Mouse (Mus musculus) heart, embryonic 16.5 days (tissue): ENCODE results near the gene Samhd1. TPM values are rescaled to one million over a fixed set of nuclear protein-coding genes. Genes with fewer than 3 reads are reported as not detected.

Source experiments
- ATAC-seq: fragments of 200-750 bp; cut with Nextera tagmentation; replicated peaks from 2 replicates; pipeline ENCODE4 v1.8.0; 2017; ENCODE audit warnings: moderate number of reproducible peaks; ENCODE audit not compliant: insufficient read depth, low FRiP score; ENCODE audit errors: extremely low read depth
- H3K27ac ChIP-seq: fragments of 300-500 bp; sonication (generic); 2 replicates; pipeline ENCODE4 v1.5.1; 2014; ENCODE audit warnings: mild to moderate bottlenecking, low read length, control low read depth, moderate library complexity
- H3K27me3 ChIP-seq: fragments of 300-500 bp; sonication (generic); 2 replicates; pipeline ENCODE4 v1.6.1; 2014; ENCODE audit warnings: low read length, mixed read lengths; ENCODE audit not compliant: control insufficient read depth, insufficient read depth
- H3K36me3 ChIP-seq: fragments of 300-500 bp; sonication (generic); 2 replicates; pipeline ENCODE4 v1.6.1; 2014; ENCODE audit not compliant: control insufficient read depth, insufficient read depth
- H3K4me1 ChIP-seq: fragments of 300-500 bp; sonication (generic); 2 replicates; pipeline ENCODE4 v1.6.1; 2014; ENCODE audit warnings: low read length, mixed read lengths; ENCODE audit not compliant: control insufficient read depth, insufficient read depth
- H3K4me2 ChIP-seq: fragments of 300-500 bp; sonication (generic); 2 replicates; pipeline ENCODE4 v1.6.1; 2014; ENCODE audit warnings: low read depth, mild to moderate bottlenecking, control low read depth, low read length
- H3K4me3 ChIP-seq: fragments of 300-500 bp; sonication (generic); 2 replicates; pipeline ENCODE4 v1.5.1; 2014; ENCODE audit warnings: mild to moderate bottlenecking, control low read depth, low read length
- H3K9ac ChIP-seq: fragments of 300-500 bp; sonication (generic); 2 replicates; pipeline ENCODE4 v1.6.1; 2014; ENCODE audit warnings: low read length, control low read depth
- H3K9me3 ChIP-seq: fragments of 300-500 bp; sonication (generic); replicated peaks from 2 replicates; pipeline ENCODE4 v1.6.1; 2016; ENCODE audit warnings: low read length; ENCODE audit not compliant: control insufficient read depth
- WGBS: fragments of 180-500 bp; shearing (Covaris S2); extraction: QIAGEN DNeasy Blood & Tissue Kit; methylation state at CpG from one replicate; pipeline ENCODE4 v1.1.7; 2014; 5-methylcytosine and 5-hydroxymethylcytosine counted together
- polyA plus RNA-seq: library from polyadenylated mRNA; unstranded; fragments of >200 nt; fragmentation: Nextera tagmentation; extraction: Ambion mirVana; gene quantifications from 2 replicates; pipeline ENCODE4 v1.2.1, GENCODE M21; 2015

Gene Samhd1
- polyA plus RNA-seq, 1 experiment from 2014 or later = 17.0 TPM

DNA sequence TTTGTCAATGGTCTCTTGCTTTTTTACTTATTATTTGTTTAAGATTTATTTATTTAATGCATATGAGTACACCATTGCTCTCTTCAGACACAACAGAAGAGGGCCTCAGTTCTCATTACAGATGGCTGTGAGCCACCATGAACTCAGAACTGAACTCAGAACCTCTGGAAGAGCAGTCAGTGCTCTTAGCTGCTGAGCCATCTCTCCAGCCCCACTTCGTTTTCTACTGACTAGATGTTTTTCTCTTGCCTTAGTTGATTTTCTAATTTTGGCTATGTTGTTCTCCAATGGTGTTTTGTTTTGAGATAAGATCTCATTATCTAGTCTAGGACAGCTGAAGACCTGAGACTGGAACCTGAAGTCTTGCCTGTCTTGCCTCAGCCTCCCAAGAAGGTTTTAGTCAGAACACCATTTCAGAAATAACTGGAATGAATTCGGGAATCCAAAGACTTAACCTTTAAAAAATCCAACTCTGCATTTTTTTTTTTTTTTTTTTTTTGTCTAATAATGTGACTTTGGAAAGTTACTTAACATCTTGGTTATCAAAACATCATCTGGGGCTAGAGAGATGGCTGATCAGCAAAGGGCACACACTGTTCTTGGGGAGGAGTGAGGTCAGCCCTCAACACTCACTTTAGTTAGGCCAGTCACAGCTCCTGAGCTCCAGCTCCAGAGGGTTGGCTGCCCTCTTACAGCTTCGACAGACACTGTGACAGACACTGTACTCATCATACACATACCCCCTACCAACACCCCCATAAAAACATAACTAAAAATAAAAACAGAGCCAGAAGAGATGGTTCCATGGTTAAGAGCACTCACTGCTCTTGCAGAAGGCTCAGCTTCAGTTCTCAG lies 2.2 kb downstream of the Samhd1 start:
- H3K27ac ChIP-seq = no peak overlapping the region
- no peak overlapping the region for H3K4me2 ChIP-seq
- H3K4me3 ChIP-seq = no peak overlapping the region
- no peaks in the 10 kb centered on the region for H3K36me3 ChIP-seq
- H3K9ac ChIP-seq = no peak overlapping the region
- WGBS = 72% methylated on average over 3 of the region's 3 CpGs
- H3K9me3 ChIP-seq = no peaks in the 10 kb centered on the region
- peaks cover 12% of the 10 kb centered on the region for H3K4me1 ChIP-seq
- no peak for ATAC-seq
- no peaks in the 10 kb centered on the region for H3K27me3 ChIP-seq

DNA sequence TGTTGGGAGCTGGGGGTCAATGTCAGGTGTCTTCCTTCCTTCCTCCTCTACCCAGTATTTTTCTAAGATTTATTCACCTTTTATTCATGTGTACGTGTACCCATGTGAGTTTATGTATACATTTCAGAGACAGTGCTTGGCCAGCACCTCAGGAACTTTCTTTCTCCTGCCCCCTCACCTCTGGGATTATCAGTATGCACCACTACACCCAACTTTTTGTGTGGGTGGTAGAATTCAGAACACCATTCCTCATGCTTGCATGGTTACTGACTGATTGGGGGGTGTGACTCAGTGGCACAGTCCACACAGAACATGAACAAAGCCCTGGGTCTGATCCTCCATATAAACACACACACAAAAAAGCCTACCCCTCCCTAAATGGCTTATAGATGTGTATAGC lies 3.0 kb downstream of the Samhd1 start:
- H3K36me3 ChIP-seq = no peaks in the 10 kb centered on the region
- 84% methylated on average over 1 of the region's 1 CpGs for WGBS
- H3K9me3 ChIP-seq = no peaks in the 10 kb centered on the region
- H3K9ac ChIP-seq = no peak overlapping the region
- no peak for ATAC-seq
- H3K4me3 ChIP-seq = no peak overlapping the region
- no peak overlapping the region for H3K27ac ChIP-seq
- no peak overlapping the region for H3K4me2 ChIP-seq
- peaks cover 12% of the 10 kb centered on the region for H3K4me1 ChIP-seq
- no peaks in the 10 kb centered on the region for H3K27me3 ChIP-seq

DNA sequence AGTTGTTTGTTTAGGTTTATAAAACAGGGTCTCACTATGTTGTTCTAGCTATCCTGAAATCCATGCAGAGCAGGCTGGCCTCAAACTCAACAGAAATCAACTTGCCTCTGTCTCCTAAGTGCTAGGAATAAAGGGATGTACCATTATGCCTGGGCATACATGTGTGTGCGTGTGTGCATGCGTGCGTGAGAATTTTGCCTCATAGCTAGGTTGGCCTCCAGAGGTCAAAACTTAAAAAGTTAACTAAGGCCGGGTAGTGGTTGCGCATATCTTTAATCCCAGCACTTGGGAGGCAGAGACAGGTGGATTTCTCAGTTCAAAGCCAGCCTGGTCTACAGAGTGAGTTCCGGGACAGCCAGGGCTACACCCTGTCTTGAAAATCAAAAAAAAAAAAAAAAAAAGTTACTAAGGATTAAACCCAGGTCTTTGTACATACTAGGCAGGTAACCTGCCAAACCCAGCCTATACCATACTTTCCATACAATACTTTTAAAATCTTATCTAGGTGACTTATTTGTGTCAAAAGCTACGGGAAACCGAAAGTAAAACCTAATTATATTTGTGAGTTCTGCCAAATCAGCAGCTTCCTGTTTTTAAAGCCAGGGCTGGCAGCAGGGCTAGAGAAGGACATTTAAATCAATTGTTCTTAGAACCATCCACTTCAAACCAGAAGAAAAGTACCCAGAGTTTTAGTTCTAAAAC lies 4.1 kb downstream of the Samhd1 start:
- no peak for ATAC-seq
- 74% methylated on average over 8 of the region's 8 CpGs for WGBS
- peaks cover 2% of the 10 kb centered on the region; the same call in 1 of the 2 replicates for H3K36me3 ChIP-seq

DNA sequence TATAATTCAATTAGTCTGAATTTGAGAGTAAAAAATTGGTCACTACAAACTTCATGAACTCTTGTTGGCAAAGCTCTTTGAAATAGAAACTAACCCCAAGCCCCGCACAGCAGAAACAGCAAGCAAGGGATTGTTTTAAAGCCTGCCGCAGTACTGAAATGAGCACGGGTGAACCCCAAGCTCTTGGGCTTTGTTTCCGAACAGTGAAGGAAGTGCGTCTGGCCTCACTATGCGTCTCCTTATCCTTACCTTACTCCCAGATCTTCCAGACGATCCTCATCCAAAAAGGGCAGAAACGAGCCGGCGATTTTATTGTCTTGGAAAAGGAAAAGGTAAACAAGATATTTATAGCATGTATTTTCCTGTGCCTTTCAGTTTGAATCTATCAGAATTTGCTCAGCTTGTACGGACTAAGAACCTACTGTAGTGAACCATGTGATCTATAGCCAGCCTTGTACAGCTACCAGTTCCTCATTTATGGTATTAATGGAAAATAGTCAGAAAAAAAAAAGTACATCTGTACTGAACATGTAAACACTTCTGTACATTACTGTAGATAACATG lies 5.4 kb downstream of the Samhd1 start:
- Histone ChIP-seq H3K27me3 (no peaks in the 10 kb centered on the region), H3K9me3 (no peaks in the 10 kb centered on the region), H3K36me3 (peaks cover 2% of the 10 kb centered on the region; the same call in 1 of the 2 replicates), H3K4me3 (no peak overlapping the region), H3K9ac (no peak overlapping the region), H3K4me2 (peak overlapping the region; percentile 3; the same call in 1 of the 2 replicates), H3K4me1 (peaks cover 14% of the 10 kb centered on the region; the same call in 1 of the 2 replicates), H3K27ac (no peak overlapping the region)
- ATAC-seq = no peak
- WGBS = 68% methylated on average over 11 of the region's 11 CpGs

More for the DNA sequence above, 4.1 kb downstream of the Samhd1 start:
- Histone ChIP-seq H3K4me2 (0 out of 2 replicates have a peak overlapping the region, but pooled peaks have one; percentile 20), H3K9me3 (no peaks in the 10 kb centered on the region), H3K27me3 (no peaks in the 10 kb centered on the region), H3K4me1 (peaks cover 12% of the 10 kb centered on the region), H3K4me3 (0 out of 2 replicates have a peak overlapping the region, but pooled peaks have one; percentile 3), H3K9ac (no peak overlapping the region), H3K27ac (no peak overlapping the region)

DNA sequence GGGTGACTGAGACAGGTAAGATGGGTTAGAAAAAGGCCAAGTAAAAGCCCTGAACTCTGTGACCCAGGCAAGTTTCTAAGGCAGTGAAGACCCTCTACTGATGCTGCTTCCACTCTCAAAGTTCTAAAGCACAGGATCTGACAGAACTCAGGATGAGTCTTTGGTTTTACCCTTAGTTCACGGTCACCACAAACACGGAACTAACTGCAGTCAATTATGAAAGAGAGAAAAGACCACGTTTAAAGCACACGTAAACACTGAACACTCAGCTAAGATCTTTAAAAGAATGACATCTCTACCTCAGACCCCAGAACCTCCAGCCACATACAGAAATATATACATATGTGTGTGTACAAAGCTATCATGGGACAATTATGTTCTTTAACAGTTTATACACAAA lies 6.0 kb downstream of the Samhd1 start:
- ATAC-seq = no peak
- Histone ChIP-seq H3K9me3 (no peaks in the 10 kb centered on the region), H3K27ac (no peak overlapping the region), H3K27me3 (no peaks in the 10 kb centered on the region), H3K4me2 (no peak overlapping the region), H3K36me3 (peaks cover 2% of the 10 kb centered on the region; the same call in 1 of the 2 replicates), H3K4me1 (peaks cover 12% of the 10 kb centered on the region; the same call in 1 of the 2 replicates), H3K9ac (no peak overlapping the region), H3K4me3 (no peak overlapping the region)
- 83% methylated on average over 4 of the region's 4 CpGs for WGBS

DNA sequence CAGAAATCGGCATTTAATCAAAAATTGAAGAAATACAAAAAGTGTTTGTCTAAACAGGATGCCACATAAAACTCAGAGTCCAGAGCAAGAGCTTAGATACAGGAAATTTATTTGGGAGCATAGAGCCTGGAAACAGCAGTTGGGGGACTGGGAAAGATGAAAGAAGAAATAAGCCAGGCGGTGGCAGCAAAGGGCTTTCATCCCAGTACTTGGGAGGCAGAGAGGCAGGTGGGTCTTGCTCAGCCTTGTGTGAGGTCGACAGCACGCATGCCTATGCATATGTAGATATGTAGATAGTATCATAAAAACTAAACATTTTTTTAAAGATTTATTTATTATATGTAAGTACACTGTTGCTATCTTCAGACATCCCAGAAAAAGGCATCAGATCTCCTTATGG lies 7.0 kb downstream of the Samhd1 start:
- no peak overlapping the region for H3K4me2 ChIP-seq
- no peak overlapping the region for H3K27ac ChIP-seq
- peaks cover 4% of the 10 kb centered on the region; the same call in 1 of the 2 replicates for H3K36me3 ChIP-seq
- ATAC-seq = no peak
- H3K9me3 ChIP-seq = no peaks in the 10 kb centered on the region
- no peaks in the 10 kb centered on the region for H3K27me3 ChIP-seq
- H3K4me1 ChIP-seq = 0 out of 2 replicates have a peak, but pooled peaks cover 4% of the 10 kb centered on the region
- H3K4me3 ChIP-seq = no peak overlapping the region
- WGBS = 59% methylated on average over 4 of the region's 4 CpGs
- H3K9ac ChIP-seq = no peak overlapping the region

DNA sequence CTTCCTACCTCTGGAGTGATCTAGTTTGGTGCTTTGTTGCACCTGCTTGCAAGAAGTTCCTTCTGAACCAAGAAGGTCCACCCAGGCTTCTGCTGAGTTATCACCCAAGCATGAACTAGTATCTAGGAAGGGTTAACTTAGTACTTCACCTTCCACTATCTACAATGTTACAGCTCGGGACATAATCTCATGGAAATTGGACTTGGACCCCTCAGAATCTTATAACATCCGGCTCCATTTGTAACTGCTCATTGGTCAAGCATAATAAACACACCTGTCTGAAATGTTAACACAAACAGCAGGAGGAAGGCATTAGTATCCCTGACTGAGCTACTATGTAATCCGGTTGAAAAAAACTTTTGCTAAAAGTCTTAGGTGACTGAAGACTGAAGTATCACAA lies 7.7 kb downstream of the Samhd1 start:
- H3K9ac ChIP-seq = no peak overlapping the region
- H3K4me3 ChIP-seq = no peak overlapping the region
- no peaks in the 10 kb centered on the region for H3K9me3 ChIP-seq
- no peaks in the 10 kb centered on the region for H3K27me3 ChIP-seq
- H3K36me3 ChIP-seq = peaks cover 6% of the 10 kb centered on the region; the same call in 1 of the 2 replicates
- 85% methylated on average over 3 of the region's 3 CpGs for WGBS
- 0 out of 2 replicates have a peak, but pooled peaks cover 4% of the 10 kb centered on the region for H3K4me1 ChIP-seq
- no peak for ATAC-seq
- H3K4me2 ChIP-seq = no peak overlapping the region
- no peak overlapping the region for H3K27ac ChIP-seq

DNA sequence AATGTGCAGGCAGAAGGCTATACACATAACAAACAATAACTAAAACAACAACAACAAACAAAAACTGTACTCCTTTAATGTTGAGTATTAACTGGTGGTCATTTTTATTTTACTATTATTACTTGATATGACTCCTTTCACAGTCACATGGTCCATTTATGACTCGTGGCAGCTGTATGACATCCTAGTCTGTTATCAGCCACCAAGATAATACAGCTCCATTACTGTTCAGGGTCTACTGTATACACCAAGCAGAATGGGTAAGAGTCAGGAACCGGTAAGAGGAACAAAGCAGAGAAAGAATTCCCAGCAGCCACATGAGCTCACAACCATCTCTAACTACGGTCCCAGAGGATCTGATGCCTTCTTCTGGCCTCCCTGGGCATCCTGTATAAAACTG lies 9.8 kb downstream of the Samhd1 start:
- H3K36me3 ChIP-seq = peaks cover 17% of the 10 kb centered on the region; the same call in 1 of the 2 replicates
- H3K27me3 ChIP-seq = no peaks in the 10 kb centered on the region
- H3K4me1 ChIP-seq = 0 out of 2 replicates have a peak, but pooled peaks cover 4% of the 10 kb centered on the region
- no peak overlapping the region for H3K27ac ChIP-seq
- ATAC-seq = no peak
- 64% methylated on average over 3 of the region's 3 CpGs for WGBS
- no peak overlapping the region for H3K9ac ChIP-seq
- no peak overlapping the region for H3K4me2 ChIP-seq
- no peaks in the 10 kb centered on the region for H3K9me3 ChIP-seq
- no peak overlapping the region for H3K4me3 ChIP-seq
